Mouse (Mus musculus) hindbrain, postnatal 0 days (tissue): ENCODE measurements around the gene Adgrl3. TPM values are rescaled to one million over a fixed set of nuclear protein-coding genes. Genes with fewer than 3 reads are reported as not detected.

Experiments used
- ATAC-seq: fragments of 200-750 bp; cut with Nextera tagmentation; 2 replicates; pipeline ENCODE4 v1.8.0; 2017; ENCODE audit warnings: mild to moderate bottlenecking, moderate TSS enrichment, moderate library complexity
- DNase-seq: peaks from one replicate; pipeline ENCODE4 v3.0.0-alpha.2; 2015; ENCODE audit warnings: low spot score
- H3K27ac ChIP-seq: fragments of 300-500 bp; sonication (generic); 2 replicates; pipeline ENCODE4 v1.5.1; 2014; ENCODE audit warnings: mild to moderate bottlenecking
- H3K27me3 ChIP-seq: fragments of 300-500 bp; sonication (generic); 2 replicates; pipeline ENCODE4 v1.6.1; 2014; ENCODE audit warnings: low read length, mixed read lengths; ENCODE audit not compliant: insufficient read depth
- H3K36me3 ChIP-seq: fragments of 300-500 bp; sonication (generic); 2 replicates; pipeline ENCODE4 v1.6.1; 2014; ENCODE audit warnings: low read length, mixed read lengths; ENCODE audit not compliant: insufficient read depth
- H3K4me1 ChIP-seq: fragments of 300-500 bp; sonication (generic); 2 replicates; pipeline ENCODE4 v1.6.1; 2014; ENCODE audit warnings: antibody characterized with exemption, low read length, mixed read lengths; ENCODE audit not compliant: insufficient read depth
- H3K4me2 ChIP-seq: fragments of 300-500 bp; sonication (generic); 2 replicates; pipeline ENCODE4 v1.6.1; 2014; ENCODE audit warnings: low read depth, mild to moderate bottlenecking, low read length, moderate library complexity, mixed read lengths
- H3K4me3 ChIP-seq: fragments of 300-500 bp; sonication (generic); 2 replicates; pipeline ENCODE4 v1.5.1; 2014; ENCODE audit warnings: low read length
- H3K9ac ChIP-seq: fragments of 300-500 bp; sonication (generic); replicated peaks from 2 replicates; pipeline ENCODE4 v1.6.1; 2014; ENCODE audit warnings: mild to moderate bottlenecking, low read length, moderate library complexity, mixed read lengths
- H3K9me3 ChIP-seq: fragments of 300-500 bp; sonication (generic); 2 replicates; pipeline ENCODE4 v1.6.1; 2016; ENCODE audit warnings: low read length, mixed read lengths
- CTCF ChIP-seq: IDR thresholded peaks from 2 replicates; pipeline ENCODE4 v1.5.1; 2016; ENCODE audit warnings: antibody characterized with exemption, control low read depth, low read depth
- WGBS: fragments of 180-500 bp; shearing (Covaris S2); extraction: QIAGEN DNeasy Blood & Tissue Kit; methylation state at CpG from one replicate; pipeline ENCODE4 v1.1.7; 2014; 5-methylcytosine and 5-hydroxymethylcytosine counted together
- polyA plus RNA-seq: library from polyadenylated mRNA; unstranded; fragments of >200 nt; fragmentation: Nextera tagmentation; extraction: Ambion mirVana; gene quantifications from 2 replicates; pipeline ENCODE4 v1.2.1, GENCODE M21; 2015
- total RNA-seq: library from RNA; depleted of rRNA; stranded (reverse); fragments of >200 nt; gene quantifications from 2 replicates; pipeline ENCODE4 v1.2.3, GENCODE M21; 2014

Adgrl3 gene
- total and polyA plus RNA-seq, 2 experiments from 2014 or later = 52.7 to 186 TPM

DNA sequence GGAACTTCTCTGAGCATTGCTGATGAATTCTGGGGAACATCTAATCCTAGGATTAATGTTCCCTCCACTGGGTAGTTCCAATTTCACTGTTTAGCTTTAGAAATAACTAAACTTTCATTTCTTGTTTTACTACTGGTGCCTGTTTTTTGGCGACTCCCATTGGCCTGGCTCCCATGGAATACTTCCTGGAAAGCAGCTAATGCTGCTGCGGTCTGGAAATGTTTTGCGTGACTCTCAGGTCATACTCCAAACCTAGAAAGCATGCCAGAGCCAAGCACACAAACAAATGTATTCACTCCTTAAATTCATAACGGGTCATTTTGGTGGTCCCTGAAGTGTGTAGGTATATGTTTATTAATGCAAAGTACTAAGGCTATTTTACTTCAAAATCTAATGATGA lies 666.9 kb downstream of the Adgrl3 start:
- no peaks in the 10 kb centered on the region for H3K36me3 ChIP-seq
- DNase-seq (no peak), ATAC-seq (no peak)
- no peak overlapping the region for H3K9ac ChIP-seq
- WGBS = 76% methylated on average over 4 of the region's 4 CpGs
- no peaks in the 10 kb centered on the region for H3K27me3 ChIP-seq
- no peak for TF ChIP-seq CTCF
- H3K4me3 ChIP-seq = no peak overlapping the region
- H3K27ac ChIP-seq = no peak overlapping the region
- no peaks in the 10 kb centered on the region for H3K4me1 ChIP-seq
- H3K9me3 ChIP-seq = no peaks in the 10 kb centered on the region
- no peak overlapping the region for H3K4me2 ChIP-seq

DNA sequence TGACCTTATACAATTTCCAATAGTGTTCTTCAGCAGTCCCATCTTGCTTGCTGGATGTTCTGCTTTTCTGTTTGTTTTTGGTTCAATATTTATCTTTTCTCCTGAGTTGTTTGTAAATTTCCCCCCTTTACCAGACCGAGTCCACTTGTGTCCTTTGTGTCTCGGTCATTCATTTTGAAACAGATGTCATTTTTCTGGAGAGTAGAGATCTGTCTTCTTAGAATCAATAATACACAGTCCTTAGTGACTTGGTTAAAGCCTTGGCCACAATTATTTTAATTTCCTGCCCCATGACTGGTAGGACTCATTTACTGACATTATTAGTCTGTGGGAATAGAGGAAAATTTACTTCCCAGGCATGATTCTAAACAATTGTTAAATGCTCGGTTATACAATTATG lies 709.7 kb downstream of the Adgrl3 start:
- H3K9me3 ChIP-seq = no peaks in the 10 kb centered on the region
- H3K4me3 ChIP-seq = no peak overlapping the region
- 63% methylated on average over 3 of the region's 3 CpGs for WGBS
- peaks cover 3% of the 10 kb centered on the region; the same call in 1 of the 2 replicates for H3K36me3 ChIP-seq
- no peak for TF ChIP-seq CTCF
- H3K9ac ChIP-seq = no peak overlapping the region
- ATAC-seq = no peak
- H3K4me2 ChIP-seq = no peak overlapping the region
- DNase-seq = no peak
- no peaks in the 10 kb centered on the region for H3K4me1 ChIP-seq
- no peak overlapping the region for H3K27ac ChIP-seq
- no peaks in the 10 kb centered on the region for H3K27me3 ChIP-seq

DNA sequence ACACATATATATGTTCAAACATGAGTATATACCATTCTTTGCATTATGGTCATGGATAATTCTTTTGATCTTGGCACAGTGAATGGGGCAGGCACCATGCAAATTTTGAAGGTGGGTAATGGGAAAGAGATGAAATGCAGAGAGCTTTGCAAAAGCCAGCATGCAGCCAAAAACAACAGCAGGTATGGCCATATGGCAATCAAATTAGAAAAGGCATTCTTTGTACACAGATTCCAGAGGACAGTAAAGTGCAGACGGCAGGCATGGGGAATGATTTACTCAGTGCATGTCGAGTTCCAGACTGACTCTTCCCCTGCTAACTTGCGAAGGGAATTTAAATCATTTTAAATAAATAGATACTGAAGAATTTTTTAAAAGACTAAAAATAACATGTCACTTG lies 716.1 kb downstream of the Adgrl3 start:
- no peak for TF ChIP-seq CTCF
- Histone ChIP-seq H3K27me3 (no peaks in the 10 kb centered on the region), H3K27ac (no peak overlapping the region), H3K9me3 (no peaks in the 10 kb centered on the region), H3K4me1 (no peaks in the 10 kb centered on the region), H3K4me3 (no peak overlapping the region), H3K36me3 (no peaks in the 10 kb centered on the region), H3K9ac (no peak overlapping the region), H3K4me2 (no peak overlapping the region)
- ATAC-seq (peak; percentile 53; the same call in 1 of the 2 replicates), DNase-seq (peak; percentile 66)
- 45% methylated on average over 3 of the region's 3 CpGs for WGBS

DNA sequence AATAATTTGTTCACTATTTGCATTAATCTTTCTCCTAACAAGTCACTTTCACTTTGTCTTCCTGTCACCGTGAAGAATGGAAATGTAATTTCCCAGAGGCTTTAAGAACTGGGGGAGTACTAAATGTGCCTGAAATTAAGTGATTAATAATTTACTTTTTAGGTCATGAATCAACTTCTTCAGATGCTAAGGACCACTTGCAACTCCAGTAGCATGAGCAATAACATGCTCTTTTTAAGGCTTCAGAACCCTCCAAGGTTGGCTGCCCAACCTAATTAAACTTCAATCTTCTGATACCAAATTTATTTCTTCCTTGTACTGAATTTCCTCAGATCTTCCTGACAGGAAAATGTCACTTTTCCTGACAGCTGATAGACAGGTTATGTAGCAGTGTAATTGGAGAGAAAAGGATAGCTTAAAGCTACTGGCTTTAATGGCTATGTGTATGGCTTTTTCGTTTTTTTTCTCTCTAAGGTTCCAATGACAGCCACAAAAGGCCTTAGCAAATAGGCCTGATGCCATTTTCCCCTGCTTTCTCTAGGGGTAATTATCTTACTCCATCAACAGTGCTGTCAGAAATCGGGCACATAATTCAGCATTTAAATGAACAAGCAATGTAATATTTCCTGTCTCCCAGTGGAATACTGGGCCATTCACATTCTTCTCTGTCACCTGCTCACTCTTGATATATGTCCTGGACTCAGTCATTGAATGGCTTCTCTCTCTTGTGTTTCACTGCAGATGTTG lies 718.5 kb downstream of the Adgrl3 start:
- H3K9ac ChIP-seq = no peak overlapping the region
- H3K27me3 ChIP-seq = no peaks in the 10 kb centered on the region
- ATAC-seq (no peak), DNase-seq (no peak)
- no peaks in the 10 kb centered on the region for H3K36me3 ChIP-seq
- no peak overlapping the region for H3K27ac ChIP-seq
- TF ChIP-seq CTCF = no peak
- H3K4me2 ChIP-seq = no peak overlapping the region
- H3K4me1 ChIP-seq = no peaks in the 10 kb centered on the region
- H3K9me3 ChIP-seq = no peaks in the 10 kb centered on the region
- WGBS = 57% methylated on average over 3 of the region's 3 CpGs
- no peak overlapping the region for H3K4me3 ChIP-seq

DNA sequence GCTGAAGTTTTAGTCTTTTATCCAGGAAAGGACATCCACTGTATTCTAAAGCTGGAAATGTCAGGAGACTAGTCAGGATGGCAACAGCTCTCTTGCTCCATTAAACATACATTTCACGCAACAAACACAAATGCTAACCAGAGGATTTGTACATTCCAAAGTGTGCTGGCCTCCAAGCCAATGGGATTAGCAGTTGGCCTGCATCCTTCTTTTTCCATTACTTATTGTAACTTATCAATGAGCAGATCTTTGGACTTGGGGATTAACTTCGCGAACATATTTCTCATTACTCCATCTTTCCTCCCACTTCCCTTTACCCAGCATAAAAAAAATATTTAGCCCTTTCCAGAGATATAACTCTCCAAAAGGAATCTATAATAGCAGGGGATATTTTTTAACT lies 732.5 kb downstream of the Adgrl3 start:
- Histone ChIP-seq H3K36me3 (no peaks in the 10 kb centered on the region), H3K27ac (no peak overlapping the region), H3K4me2 (no peak overlapping the region), H3K27me3 (no peaks in the 10 kb centered on the region), H3K9me3 (no peaks in the 10 kb centered on the region), H3K4me3 (no peak overlapping the region), H3K4me1 (no peaks in the 10 kb centered on the region), H3K9ac (no peak overlapping the region)
- no peak for TF ChIP-seq CTCF
- ATAC-seq = no peak
- WGBS = 89% methylated on average over 3 of the region's 3 CpGs
- DNase-seq = no peak

DNA sequence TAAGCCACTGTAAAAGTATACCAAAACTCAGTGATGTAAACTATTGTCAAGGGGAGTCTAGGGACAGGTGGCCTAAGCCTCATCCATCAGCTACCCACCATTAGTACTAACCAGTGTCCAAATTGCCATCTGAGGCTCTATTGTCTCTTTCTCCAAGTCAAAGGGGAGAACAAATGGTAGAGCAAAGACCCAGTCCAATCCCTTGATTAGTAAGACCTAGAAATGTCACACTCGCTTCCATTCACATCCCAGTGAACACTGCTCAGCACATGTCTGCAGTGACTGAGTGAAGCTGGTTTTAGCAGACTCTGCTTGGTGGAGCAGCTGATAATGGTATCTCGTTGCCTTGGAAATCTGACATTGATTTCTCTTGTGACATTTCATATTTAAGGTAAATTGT lies 735.8 kb downstream of the Adgrl3 start:
- H3K4me3 ChIP-seq = no peak overlapping the region
- H3K9ac ChIP-seq = no peak overlapping the region
- no peak for ATAC-seq
- H3K27me3 ChIP-seq = no peaks in the 10 kb centered on the region
- TF ChIP-seq CTCF = no peak
- no peak overlapping the region for H3K4me2 ChIP-seq
- DNase-seq = no peak
- no peaks in the 10 kb centered on the region for H3K9me3 ChIP-seq
- no peaks in the 10 kb centered on the region for H3K4me1 ChIP-seq
- no peaks in the 10 kb centered on the region for H3K36me3 ChIP-seq
- 87% methylated on average over 2 of the region's 2 CpGs for WGBS
- no peak overlapping the region for H3K27ac ChIP-seq

DNA sequence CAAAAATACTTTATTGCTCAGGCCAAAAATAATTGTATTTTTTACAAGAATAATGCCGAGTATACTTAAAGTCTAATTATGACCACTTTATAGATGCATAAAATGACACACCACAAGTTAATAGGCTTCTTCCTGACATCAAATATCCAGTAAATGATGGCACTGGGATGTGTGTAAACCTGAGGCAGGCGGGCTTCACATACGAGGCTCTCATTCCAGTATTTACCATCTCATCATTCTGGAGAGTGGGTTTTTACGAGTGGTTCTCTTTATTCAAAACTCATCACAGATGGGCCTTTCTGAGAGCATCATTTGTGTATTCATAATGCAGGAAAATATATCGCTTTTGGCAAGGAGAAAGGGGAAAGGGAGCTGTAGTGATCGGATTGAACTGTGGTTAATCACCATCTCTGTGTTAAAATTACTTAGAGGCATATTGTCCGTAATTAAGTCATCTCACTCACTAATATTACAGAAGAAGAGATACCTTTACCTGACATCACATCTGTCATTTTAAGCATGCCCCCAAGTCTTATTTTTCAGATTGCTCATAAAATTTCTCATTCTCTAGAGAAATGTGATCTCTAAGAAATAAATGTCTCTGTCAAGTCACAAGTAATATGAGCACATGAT lies 737.3 kb downstream of the Adgrl3 start:
- no peak overlapping the region for H3K4me2 ChIP-seq
- H3K27ac ChIP-seq = no peak overlapping the region
- no peak overlapping the region for H3K9ac ChIP-seq
- TF ChIP-seq CTCF = no peak
- H3K36me3 ChIP-seq = no peaks in the 10 kb centered on the region
- H3K27me3 ChIP-seq = no peaks in the 10 kb centered on the region
- DNase-seq (no peak), ATAC-seq (no peak)
- no peak overlapping the region for H3K4me3 ChIP-seq
- H3K9me3 ChIP-seq = no peaks in the 10 kb centered on the region
- H3K4me1 ChIP-seq = no peaks in the 10 kb centered on the region
- 74% methylated on average over 7 of the region's 7 CpGs for WGBS
